Comparison of ENCODE assay signal across 20 mouse cellular contexts in the genomic region with DNA sequence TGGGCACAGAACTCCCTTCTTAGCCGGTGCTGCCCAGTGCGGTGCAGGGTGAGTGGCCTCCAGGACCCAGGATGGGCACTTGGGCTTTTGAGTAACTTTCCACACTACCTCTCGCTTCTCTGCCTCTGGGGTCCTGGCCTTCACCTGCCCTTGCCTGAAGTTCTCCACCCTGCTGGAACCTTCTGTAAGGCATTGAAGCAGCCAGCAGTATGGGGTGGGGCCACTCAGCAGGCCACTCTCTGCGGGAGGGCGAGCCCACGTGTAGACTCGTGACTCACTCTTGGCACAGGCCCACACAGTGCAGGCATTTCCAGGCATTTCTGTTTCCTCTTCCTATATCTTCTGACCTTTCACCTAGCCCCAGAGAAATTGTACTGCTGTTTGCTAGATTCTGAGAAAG. TPM values are rescaled to one million over a fixed set of nuclear protein-coding genes. Genes with fewer than 3 reads are reported as not detected.
DNase-seq lines count a peak whose midpoint lies in the region; ATAC-seq and TF ChIP-seq lines count a peak whose summit lies in the region.
"Had no signal": no experiment of that assay in that cellular context is flagged by ENCODE, and none has a peak within 500 bp of the region (broad histone marks: within the 10 kb centered on the region; RNA-seq: fewer than 3 reads in every experiment).

No protein-coding gene starts in this region.

- no peaks in the 10 kb centered on the region for H3K36me3 ChIP-seq in kidney, embryonic 16.5 days (ENCODE audit: insufficient read depth, low read length)
- H3K36me3 ChIP-seq: embryonic facial prominence, embryonic 13.5 days; limb, embryonic 15.5 days had no signal

- H3K9me3 ChIP-seq in kidney, embryonic 16.5 days (ENCODE audit: low read length): no peaks in the 10 kb centered on the region; the same call in 1 of the 2 replicates
- H3K9me3 ChIP-seq: embryonic facial prominence, embryonic 13.5 days; limb, embryonic 15.5 days had no signal

- H3K4me3 ChIP-seq in kidney, embryonic 16.5 days (ENCODE audit: low read length): no peak overlapping the region
- peak overlapping the region; percentile 36 for H3K4me3 ChIP-seq in bone marrow macrophage, adult 2 months (ENCODE audit: insufficient read depth, low read length)
- H3K4me3 ChIP-seq: embryonic facial prominence, embryonic 13.5 days; limb, embryonic 15.5 days had no signal

- no peak overlapping the region for H3K9ac ChIP-seq in kidney, embryonic 16.5 days (replicated peaks; ENCODE audit: low read length)
- H3K9ac ChIP-seq: embryonic facial prominence, embryonic 13.5 days; forebrain, postnatal 0 days; hindbrain, embryonic 14.5 days; limb, embryonic 15.5 days had no signal

- no peak for ATAC-seq in kidney, embryonic 16.5 days (ENCODE audit: low FRiP score, low TSS enrichment)
- ATAC-seq: activated CD4-positive, CD25-positive, alpha-beta regulatory T cell, adult 4 months; forebrain, postnatal 0 days had no signal

- no peak overlapping the region for H3K27ac ChIP-seq in kidney, embryonic 16.5 days (ENCODE audit: low read length)
- peak overlapping the region; percentile 77 for H3K27ac ChIP-seq in bone marrow macrophage, adult 2 months (ENCODE audit: insufficient read depth, low read depth, low read length)
- H3K27ac ChIP-seq: embryonic facial prominence, embryonic 13.5 days; hindbrain, embryonic 14.5 days; limb, embryonic 15.5 days had no signal

- WGBS in kidney, embryonic 16.5 days: 89% methylated on average over 7 of the region's 7 CpGs

- DNase-seq in kidney, adult 18-20 months: peak; percentile 53
- DNase-seq in 3T3-L1 (ENCODE audit: low read depth, low spot score): peak; percentile 75
- peak; percentile 39 to 52 for DNase-seq in kidney, postnatal 36 days
- DNase-seq in cerebellum, postnatal 4 days (ENCODE audit: low spot score in 2 of 2): no peak
- no peak for DNase-seq in layer of hippocampus, postnatal 10 days (ENCODE audit: low spot score in 2 of 2)
- DNase-seq in thymus, postnatal 36 days: no peak
- DNase-seq: cerebellum, adult 9-11 months; forebrain, postnatal 0 days; heart, adult 18-20 months; layer of hippocampus, postnatal 36 days had no signal

- H3K4me2 ChIP-seq in kidney, embryonic 16.5 days (replicated peaks; ENCODE audit: low read depth, low read length): no peak overlapping the region
- H3K4me2 ChIP-seq: embryonic facial prominence, embryonic 13.5 days; hindbrain, embryonic 14.5 days; limb, embryonic 15.5 days had no signal

- no peak for TF ChIP-seq POLR2A in bone marrow macrophage, adult 2 months (IDR thresholded peaks at IDR 0.05; ENCODE audit: borderline replicate concordance, low read depth, low read length)

- H3K4me1 ChIP-seq in kidney, embryonic 16.5 days (ENCODE audit: insufficient read depth, low read length): peaks cover 5% of the 10 kb centered on the region; the same call in 1 of the 2 replicates
- peaks cover 24% of the 10 kb centered on the region for H3K4me1 ChIP-seq in bone marrow macrophage, adult 2 months (ENCODE audit: control insufficient read depth, insufficient read depth, low read length)
- H3K4me1 ChIP-seq: embryonic facial prominence, embryonic 13.5 days; limb, embryonic 15.5 days had no signal

- H3K27me3 ChIP-seq in kidney, embryonic 16.5 days (ENCODE audit: insufficient read depth, low read length): no peaks in the 10 kb centered on the region
- H3K27me3 ChIP-seq: embryonic facial prominence, embryonic 13.5 days; limb, embryonic 15.5 days had no signal

- no peak for TF ChIP-seq CTCF in bone marrow macrophage, adult 2 months (IDR thresholded peaks at IDR 0.05; ENCODE audit: low read depth, low read length)

RNA-seq across cellular contexts. Expression of gene Mrps6, which starts 18.6 kb away (rescaled TPM):
- polyA plus RNA-seq in kidney, embryonic 16.5 days (2015; fragmentation: Nextera tagmentation; extraction: Ambion mirVana): 164 and 165 TPM in 2 replicates
- polyA plus RNA-seq in bone marrow macrophage, adult 2 months (2012; ENCODE audit: insufficient read depth, insufficient read length, missing spikeins): 28.0 and 32.2 TPM in 2 replicates
- 10 to 100 TPM; 57.9 to 66.2 TPM for total RNA-seq in layer of hippocampus, postnatal 10 days (2021)

RNA-seq across cellular contexts. Expression of gene Gm49711, which starts 18.7 kb away (rescaled TPM):
- 0.15 TPM in 1 of 2 replicates, not detected in the other for polyA plus RNA-seq in kidney, embryonic 16.5 days (2015; fragmentation: Nextera tagmentation; extraction: Ambion mirVana)
- polyA plus RNA-seq in bone marrow macrophage, adult 2 months (2012; ENCODE audit: insufficient read depth, insufficient read length, missing spikeins): not detected in 2 replicates
- under 1 TPM in 1 of 2 experiments, not detected in 1; 0.31 TPM for total RNA-seq in layer of hippocampus, postnatal 10 days (2021)
- total RNA-seq: forebrain, postnatal 0 days; heart, adult 18-20 months; layer of hippocampus, postnatal 36 days; midbrain, postnatal 0 days; neutrophil, adult 5-6 weeks had no signal
- polyA plus RNA-seq: activated CD4-positive, CD25-positive, alpha-beta regulatory T cell, adult 4 months; small intestine, adult 2 months; testis, adult 2 months had no signal

RNA-seq across cellular contexts. Expression of gene Slc5a3, which starts 18.7 kb away (rescaled TPM):
- polyA plus RNA-seq in kidney, embryonic 16.5 days (2015; fragmentation: Nextera tagmentation; extraction: Ambion mirVana): 11.2 and 13.1 TPM in 2 replicates
- polyA plus RNA-seq in bone marrow macrophage, adult 2 months (2012; ENCODE audit: insufficient read depth, insufficient read length, missing spikeins): 6.7 and 7.2 TPM in 2 replicates
- 10 to 100 TPM; 15.3 to 17.8 TPM for total RNA-seq in layer of hippocampus, postnatal 10 days (2021)

Comparison
In these comparisons a context has a peak if more than half of its experiments do, and no peak if none do; other contexts are left out.
1. DNase-seq: peak in kidney, adult 18-20 months (single experiment), 3T3-L1 (single experiment) and kidney, postnatal 36 days (2 of 2); none in cerebellum, postnatal 4 days (0 of 2), layer of hippocampus, postnatal 10 days (0 of 2) and thymus, postnatal 36 days (0 of 2).